In the genomic region with DNA sequence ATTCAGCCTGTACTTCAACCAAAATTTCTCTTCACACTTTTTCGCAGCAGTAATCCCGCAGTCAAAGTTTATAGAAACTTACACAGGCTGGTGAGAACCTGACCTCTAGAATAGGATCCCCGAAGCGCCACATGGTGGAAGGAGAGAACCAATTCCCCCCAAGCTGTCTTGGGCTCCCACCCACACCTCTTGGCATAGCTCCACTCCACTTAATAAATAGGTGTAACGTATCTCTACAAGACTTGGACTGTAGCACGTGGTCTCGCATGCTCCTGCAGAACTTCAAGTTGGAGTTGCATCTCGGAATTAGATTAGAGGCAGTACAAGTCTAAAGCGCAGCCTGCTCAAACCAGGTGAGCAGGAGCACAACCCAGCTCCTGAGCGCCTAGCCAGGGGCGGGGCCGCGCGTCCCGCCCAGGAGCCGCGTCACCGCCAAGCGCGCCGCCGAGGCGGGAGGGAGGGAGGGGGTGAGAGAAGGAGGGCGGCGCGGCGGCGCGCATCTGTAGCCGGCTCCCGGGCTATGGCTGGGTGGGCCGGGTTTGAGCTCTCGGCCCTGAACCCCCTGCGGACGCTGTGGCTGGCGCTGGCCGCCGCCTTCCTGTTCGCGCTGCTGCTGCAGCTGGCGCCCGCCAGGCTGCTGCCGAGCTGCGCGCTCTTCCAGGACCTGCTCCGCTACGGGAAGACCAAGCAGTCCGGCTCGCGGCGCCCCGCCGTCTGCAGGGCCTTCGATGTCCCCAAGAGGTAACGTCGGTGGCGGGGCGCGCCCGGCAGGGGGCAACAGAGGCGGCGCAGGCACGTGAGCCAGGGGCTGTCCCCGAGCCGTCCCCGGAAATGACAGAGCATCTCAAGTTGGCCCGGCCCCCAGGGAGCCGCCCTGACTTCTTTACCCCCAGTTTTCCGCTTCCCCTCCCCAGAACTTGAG, we compare ENCODE assay signal across 8 mouse cellular contexts. TPM values are rescaled to one million over a fixed set of nuclear protein-coding genes. Genes with fewer than 3 reads are reported as not detected.
A peak's percentile ranks its signal among the peaks of the same experiment; 100 is the strongest.
DNase-seq lines count a peak whose midpoint lies in the region; ATAC-seq and TF ChIP-seq lines count a peak whose summit lies in the region.

A gene (plus strand): TSS at position 464 of the 922 bp plus-strand sequence.

- TF ChIP-seq POLR2A in lung, adult 2 months (IDR thresholded peaks at IDR 0.05; ENCODE audit: borderline replicate concordance, extremely low read depth, low read depth, low read length) = peak; percentile 82

- H3K27ac ChIP-seq in forebrain, embryonic 15.5 days (replicated peaks) = peak within 1 kb of the TSS; percentile 95

- WGBS in forebrain, embryonic 15.5 days = under 1% methylated on average over 68 of the region's 69 CpGs
- WGBS in lung, adult 2 months = 2% methylated on average over 61 of the region's 69 CpGs

- H3K36me3 ChIP-seq in forebrain, embryonic 15.5 days = no peaks in the 10 kb centered on the region

- H3K9ac ChIP-seq in forebrain, embryonic 15.5 days (replicated peaks) = peak within 1 kb of the TSS; percentile 90

- DNase-seq in ES-CJ7 (ENCODE audit: low read depth, low spot score) = peak; percentile 94
- peak; percentile 78 for DNase-seq in cerebellum, adult 11 months
- peak; percentile 95 for DNase-seq in heart, postnatal 25 days (ENCODE audit: low spot score)
- DNase-seq in layer of hippocampus, adult 18-20 months (ENCODE audit: low spot score in 2 of 2) = peak; percentile 88 to 95
- DNase-seq in lung, adult 2 months = peak; percentile 95
- peak; percentile 96 for DNase-seq in thymus, adult 18-20 months

- no peaks in the 10 kb centered on the region for H3K9me3 ChIP-seq in forebrain, embryonic 15.5 days

- H3K4me2 ChIP-seq in forebrain, embryonic 15.5 days (replicated peaks) = peak within 1 kb of the TSS; percentile 66

- no peak for TF ChIP-seq CTCF in lung, adult 2 months (IDR thresholded peaks at IDR 0.05; ENCODE audit: insufficient read depth, low read length)

- intact Hi-C loops in heart, postnatal 25 days (cut with DNase I) = loop anchor here (2.0 to 10.0 kb wide), 3 partner anchors 165 to 385 kb away; a partner anchor contains a TSS

- peaks cover 15% of the 10 kb centered on the region for H3K4me1 ChIP-seq in forebrain, embryonic 15.5 days
- peaks cover 4% of the 10 kb centered on the region for H3K4me1 ChIP-seq in lung, adult 2 months (ENCODE audit: control insufficient read depth, insufficient read depth, low read length)

- H3K4me3 ChIP-seq in forebrain, embryonic 15.5 days = peak within 1 kb of the TSS; percentile 88
- peak within 1 kb of the TSS; percentile 67 for H3K4me3 ChIP-seq in lung, adult 2 months (replicated peaks; ENCODE audit: extremely low read depth, low read depth, low read length)

- peak; percentile 98 for ATAC-seq in forebrain, embryonic 15.5 days (replicated peaks)
- peak; percentile 92 for ATAC-seq in neutrophil, adult 5-6 weeks (ENCODE audit: extremely low read depth, insufficient number of reproducible peaks, low FRiP score, poor library complexity, severe bottlenecking)

- H3K27me3 ChIP-seq in forebrain, embryonic 15.5 days = no peaks in the 10 kb centered on the region

RNA-seq across cellular contexts. Expression of the gene that starts here (rescaled TPM):
- 15.6 and 16.2 TPM in 2 replicates for polyA plus RNA-seq in forebrain, embryonic 15.5 days (2015; fragmentation: Nextera tagmentation; extraction: Ambion mirVana)
- total RNA-seq in heart, postnatal 25 days (2021) = 10 to 100 TPM in 1 of 2 experiments, 1 to 10 TPM in 1; 7.9 to 10.4 TPM
- total RNA-seq in layer of hippocampus, adult 18-20 months (2021) = 10 to 100 TPM; 17.2 to 18.3 TPM
- polyA plus RNA-seq in lung, adult 2 months (2012; rRNA removed) = 160 and 211 TPM in 2 replicates
- 35.9 and 45.3 TPM in 2 replicates for total RNA-seq in neutrophil, adult 5-6 weeks (2017)

Comparison
In these comparisons a context has a peak if more than half of its experiments do, and no peak if none do; other contexts are left out.
1. Peak in every context shown above with its lines: DNase-seq, ATAC-seq, H3K4me3 ChIP-seq and H3K27ac ChIP-seq.